Comparison of ENCODE assay signal across 15 mouse cellular contexts in the genomic region with DNA sequence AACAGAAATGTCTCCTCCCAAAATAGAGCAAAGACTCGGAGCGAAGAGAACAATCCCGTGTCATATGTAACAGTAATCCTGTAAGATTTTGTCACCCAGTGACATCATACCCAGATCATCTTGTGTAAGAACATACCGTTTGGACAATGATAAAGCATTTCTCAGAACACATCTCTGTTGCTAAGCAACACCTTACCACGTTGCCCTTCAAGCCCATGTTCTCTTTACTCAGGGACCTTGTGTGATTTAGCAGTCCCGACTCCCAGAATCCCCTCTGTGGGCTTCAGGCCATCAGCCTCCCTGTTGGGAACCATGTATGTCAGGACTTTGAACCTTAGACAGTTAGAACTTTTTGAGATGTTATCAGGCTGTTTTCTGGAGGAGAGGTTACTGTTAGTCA.
"Had no signal": no experiment of that assay in that cellular context is flagged by ENCODE, and none has a peak within 500 bp of the region (broad histone marks: within the 10 kb centered on the region; RNA-seq: fewer than 3 reads in every experiment).

No protein-coding gene starts in this region.

- H3K9me3 ChIP-seq: kidney, embryonic 15.5 days; lung, embryonic 15.5 days; midbrain, embryonic 15.5 days had no signal

- H3K9ac ChIP-seq: kidney, embryonic 15.5 days; liver, embryonic 14.5 days; lung, embryonic 15.5 days; midbrain, embryonic 15.5 days had no signal

- H3K4me2 ChIP-seq: kidney, embryonic 15.5 days; lung, embryonic 15.5 days; midbrain, embryonic 11.5 days; midbrain, embryonic 15.5 days had no signal

- H3K27me3 ChIP-seq: kidney, embryonic 15.5 days; lung, embryonic 15.5 days had no signal

- H3K4me3 ChIP-seq: kidney, embryonic 15.5 days; left cerebral cortex, adult 2 months; lung, embryonic 15.5 days; midbrain, embryonic 15.5 days had no signal

- DNase-seq: kidney, adult 11 months; kidney, adult 8-10 months; kidney, postnatal 10 days; kidney, postnatal 36 days; layer of hippocampus, postnatal 36 days; lung, adult 18-20 months; lung, postnatal 10 days; lung, postnatal 36 days; thymus, postnatal 25 days had no signal

- H3K36me3 ChIP-seq: lung, embryonic 15.5 days; midbrain, embryonic 15.5 days had no signal

- ATAC-seq: midbrain, embryonic 15.5 days had no signal

- H3K27ac ChIP-seq: kidney, embryonic 15.5 days; left cerebral cortex, adult 2 months; liver, embryonic 14.5 days; lung, embryonic 15.5 days; midbrain, embryonic 15.5 days had no signal
